27 mouse cellular contexts compared by ENCODE assay signal in the genomic region with DNA sequence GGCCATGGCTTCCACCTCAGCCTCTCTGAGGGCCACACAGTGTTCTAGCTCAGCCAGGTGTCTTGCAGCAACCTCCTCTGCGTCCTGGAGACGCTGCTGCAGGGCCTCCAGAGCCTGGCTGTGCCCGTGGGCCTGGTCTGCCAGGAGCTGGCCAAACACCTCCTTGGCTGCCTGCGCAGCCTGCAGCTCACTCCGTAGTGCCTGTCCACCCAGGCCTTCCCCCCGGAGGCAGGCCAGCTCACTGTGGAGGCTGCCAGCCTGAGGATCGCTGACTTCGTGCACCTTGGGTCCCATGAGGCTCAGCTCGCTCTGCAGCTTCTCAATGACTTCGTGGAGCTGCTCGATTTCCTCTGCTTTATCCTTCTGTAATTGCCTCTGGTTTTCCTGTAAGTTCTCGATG. TPM values are rescaled to one million over a fixed set of nuclear protein-coding genes. Genes with fewer than 3 reads are reported as not detected.
DNase-seq lines count a peak whose midpoint lies in the region; ATAC-seq and TF ChIP-seq lines count a peak whose summit lies in the region.
"Had no signal": no experiment of that assay in that cellular context is flagged by ENCODE, and none has a peak within 500 bp of the region (broad histone marks: within the 10 kb centered on the region; RNA-seq: fewer than 3 reads in every experiment).

No protein-coding gene starts in this region.

- H3K4me1 ChIP-seq in forebrain, embryonic 15.5 days: no peaks in the 10 kb centered on the region
- H3K4me1 ChIP-seq: heart, embryonic 10.5 days; heart, embryonic 13.5 days; hindbrain, embryonic 12.5 days; hindbrain, embryonic 15.5 days; intestine, embryonic 15.5 days had no signal

- DNase-seq in gastrocnemius, adult 2 months: peak; percentile 79
- DNase-seq in gastrocnemius, postnatal 10 days: no peak
- peak; percentile 28 to 47 for DNase-seq in gastrocnemius, adult 8-10 months (ENCODE audit: low spot score in 2 of 2)
- DNase-seq in kidney, postnatal 4 days: no peak
- DNase-seq: adrenal gland, adult 8-10 months; adrenal gland, postnatal 25 days; heart, adult 2 months; kidney, adult 11 months had no signal

- no peaks in the 10 kb centered on the region for H3K27me3 ChIP-seq in forebrain, embryonic 15.5 days
- H3K27me3 ChIP-seq: heart, embryonic 13.5 days; hindbrain, embryonic 12.5 days; hindbrain, embryonic 15.5 days; intestine, embryonic 15.5 days had no signal

- H3K9me3 ChIP-seq in forebrain, embryonic 15.5 days: no peaks in the 10 kb centered on the region
- H3K9me3 ChIP-seq: heart, embryonic 10.5 days; heart, embryonic 13.5 days; hindbrain, embryonic 12.5 days; hindbrain, embryonic 15.5 days; intestine, embryonic 15.5 days had no signal

- H3K36me3 ChIP-seq in forebrain, embryonic 15.5 days: peaks cover 43% of the 10 kb centered on the region

- WGBS in forebrain, embryonic 15.5 days: 96% methylated on average over 12 of the region's 12 CpGs

- H3K4me3 ChIP-seq in gastrocnemius, adult 2 months: no peak overlapping the region
- H3K4me3 ChIP-seq in forebrain, embryonic 15.5 days: no peak overlapping the region
- H3K4me3 ChIP-seq: heart, adult 2 months; heart, embryonic 10.5 days; heart, embryonic 13.5 days; hindbrain, embryonic 12.5 days; hindbrain, embryonic 15.5 days; intestine, embryonic 15.5 days had no signal

- TF ChIP-seq CTCF in gastrocnemius, adult 2 months (IDR thresholded peaks at IDR 0.05): no peak

- H3K27ac ChIP-seq in gastrocnemius, adult 2 months: peak overlapping the region; percentile 78
- no peak overlapping the region for H3K27ac ChIP-seq in forebrain, embryonic 15.5 days (replicated peaks)
- H3K27ac ChIP-seq: heart, adult 2 months; heart, embryonic 10.5 days; heart, embryonic 13.5 days; hindbrain, embryonic 12.5 days; hindbrain, embryonic 15.5 days; intestine, embryonic 15.5 days had no signal

- peak; percentile 22; the same call in 1 of the 2 replicates for ATAC-seq in monocyte, adult 5-6 weeks (replicated peaks; ENCODE audit: insufficient number of reproducible peaks, low FRiP score, low TSS enrichment, poor library complexity, severe bottlenecking)
- no peak for ATAC-seq in forebrain, embryonic 15.5 days (replicated peaks)
- ATAC-seq: activated CD4-positive, CD25-positive, alpha-beta regulatory T cell, adult 4 months; CD4-positive, CD25-positive, alpha-beta regulatory T cell, adult 4 months; forebrain, embryonic 14.5 days; intestine, embryonic 15.5 days had no signal

- intact Hi-C loops in gastrocnemius, adult 2 months (cut with DNase I): no loop called here

- H3K4me2 ChIP-seq in forebrain, embryonic 15.5 days (replicated peaks): no peak overlapping the region
- H3K4me2 ChIP-seq: heart, embryonic 13.5 days; hindbrain, embryonic 12.5 days; hindbrain, embryonic 15.5 days; intestine, embryonic 15.5 days had no signal

- H3K9ac ChIP-seq in forebrain, embryonic 15.5 days (replicated peaks): no peak overlapping the region
- H3K9ac ChIP-seq: heart, embryonic 13.5 days; hindbrain, embryonic 12.5 days; hindbrain, embryonic 15.5 days; intestine, embryonic 15.5 days had no signal

RNA-seq across cellular contexts. Expression of a gene that starts 47.5 kb away (rescaled TPM):
- total RNA-seq in gastrocnemius, adult 2 months (2021): 1 to 10 TPM; 3.8 to 5.0 TPM
- 10 to 100 TPM; 11.0 to 16.9 TPM for total RNA-seq in gastrocnemius, postnatal 10 days (2021)
- total RNA-seq in gastrocnemius, adult 8-10 months (2022): 1 to 10 TPM; 2.6 to 4.3 (median 2.8) TPM
- total RNA-seq in monocyte, adult 5-6 weeks (2017): 5.5 to 8.2 TPM (median 6.8 TPM) in 3 replicates
- 13.4 and 16.4 TPM in 2 replicates for polyA plus RNA-seq in forebrain, embryonic 15.5 days (2015; fragmentation: Nextera tagmentation; extraction: Ambion mirVana)

RNA-seq across cellular contexts. Expression of a gene that starts 47.6 kb away (rescaled TPM):
- total RNA-seq in gastrocnemius, adult 2 months (2021): not detected
- total RNA-seq in gastrocnemius, postnatal 10 days (2021): not detected
- not detected for total RNA-seq in gastrocnemius, adult 8-10 months (2022)
- 23.2 to 90.2 TPM (median 54.9 TPM) in 3 replicates for total RNA-seq in monocyte, adult 5-6 weeks (2017)
- polyA plus RNA-seq in forebrain, embryonic 15.5 days (2015; fragmentation: Nextera tagmentation; extraction: Ambion mirVana): 1.6 TPM in 1 of 2 replicates, not detected in the other
- total RNA-seq: adrenal gland, postnatal 25 days; heart, adult 2 months; heart, postnatal 25 days; hematopoietic stem cell, adult 5-6 weeks had no signal
- polyA plus RNA-seq: brain, embryonic 14.5 days; C2C12; embryonic facial prominence, embryonic 14.5 days; forebrain, embryonic 11.5 days; forebrain, embryonic 14.5 days; heart, adult 2 months; heart, embryonic 10.5 days; heart, embryonic 16.5 days; hindbrain, embryonic 12.5 days; hindbrain, embryonic 15.5 days had no signal

RNA-seq across cellular contexts. Expression of a gene that starts 50.0 kb away (rescaled TPM):
- total RNA-seq in gastrocnemius, adult 2 months (2021): 10 to 100 TPM; 68.0 to 78.4 TPM
- total RNA-seq in gastrocnemius, postnatal 10 days (2021): 10 to 100 TPM; 45.1 to 56.7 TPM
- total RNA-seq in gastrocnemius, adult 8-10 months (2022): 10 to 100 TPM; 53.2 to 69.0 (median 59.0) TPM
- 36.3 to 48.3 TPM (median 40.0 TPM) in 3 replicates for total RNA-seq in monocyte, adult 5-6 weeks (2017)
- 10.6 and 12.7 TPM in 2 replicates for polyA plus RNA-seq in forebrain, embryonic 15.5 days (2015; fragmentation: Nextera tagmentation; extraction: Ambion mirVana)

RNA-seq across cellular contexts. Expression of a gene that starts 56.3 kb away (rescaled TPM):
- under 1 TPM in 1 of 2 experiments, not detected in 1; 0.22 TPM for total RNA-seq in gastrocnemius, adult 2 months (2021)
- total RNA-seq in gastrocnemius, postnatal 10 days (2021): under 1 TPM; 0.21 to 0.38 TPM
- not detected for total RNA-seq in gastrocnemius, adult 8-10 months (2022)
- not detected in 3 replicates for total RNA-seq in monocyte, adult 5-6 weeks (2017)
- polyA plus RNA-seq in forebrain, embryonic 15.5 days (2015; fragmentation: Nextera tagmentation; extraction: Ambion mirVana): not detected in 2 replicates
- total RNA-seq: adrenal gland, adult 8-10 months; adrenal gland, postnatal 25 days; common myeloid progenitor, adult 5-6 weeks; granulocyte monocyte progenitor cell, adult 5-6 weeks; hematopoietic stem cell, adult 5-6 weeks had no signal
- polyA plus RNA-seq: activated CD4-positive, CD25-positive, alpha-beta regulatory T cell, adult 4 months; brain, embryonic 14.5 days; C2C12; forebrain, embryonic 11.5 days; forebrain, embryonic 14.5 days; heart, embryonic 10.5 days; heart, embryonic 13.5 days; hindbrain, embryonic 12.5 days; hindbrain, embryonic 15.5 days; intestine, embryonic 15.5 days had no signal

Comparison
In these comparisons a context has a peak if more than half of its experiments do, and no peak if none do; other contexts are left out.
1. DNase-seq: peak in gastrocnemius, adult 2 months (single experiment) and gastrocnemius, adult 8-10 months (2 of 2); none in gastrocnemius, postnatal 10 days (single experiment) and kidney, postnatal 4 days (0 of 2).